Mouse (Mus musculus): ENCODE measurements around the gene Vti1a. TPM values are rescaled to one million over a fixed set of nuclear protein-coding genes. Genes with fewer than 3 reads are reported as not detected.

Gene Vti1a
- polyA plus RNA-seq, 1 experiment: not detected

DNA sequence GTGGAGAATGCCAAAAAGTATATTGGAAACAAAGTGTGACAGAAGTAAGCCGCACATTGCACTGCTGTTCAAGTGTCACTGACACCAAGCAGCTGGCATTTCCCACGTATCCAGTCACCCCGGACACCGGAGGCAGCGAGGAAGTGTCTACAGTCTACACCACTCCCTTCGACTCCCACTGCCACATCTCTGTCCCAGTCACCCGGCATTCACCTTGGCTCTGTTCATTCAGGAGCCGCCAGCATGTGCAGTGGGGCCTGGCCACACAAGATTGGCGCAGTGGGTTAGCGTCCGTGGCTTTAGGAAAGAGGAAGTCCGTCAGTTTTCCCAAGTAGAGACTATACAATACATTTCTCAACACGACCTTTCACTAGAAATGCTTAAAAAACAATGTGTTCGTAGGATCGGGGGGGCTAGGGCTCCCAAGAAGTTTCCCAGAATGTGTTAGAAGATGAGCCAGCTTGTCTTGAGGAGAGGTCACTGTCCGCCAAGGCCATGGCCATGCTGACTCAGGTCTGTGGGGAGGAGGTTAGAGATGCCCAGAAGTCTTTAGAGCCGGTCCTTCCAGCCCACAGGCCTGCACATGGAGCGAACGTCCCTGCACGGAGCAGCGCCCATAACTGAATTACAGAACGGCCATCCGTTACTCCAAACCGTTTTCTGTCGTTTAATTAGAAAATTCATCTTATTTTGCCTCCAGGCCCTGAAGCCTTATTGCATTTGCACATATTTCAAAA lies 261.4 kb downstream of the Vti1a start:
- peak; percentile 2; the same call in 1 of the 2 replicates for TF ChIP-seq CTCF (IDR thresholded peaks at IDR 0.05; ENCODE audit: insufficient read depth, low read depth, low read length)
- TF ChIP-seq POLR2A (IDR thresholded peaks at IDR 0.05; ENCODE audit: insufficient read depth, low read depth, low read length): no peak
- no peak overlapping the region for H3K4me3 ChIP-seq (ENCODE audit: insufficient read depth, low read depth, low read length)
- no peak overlapping the region for H3K27ac ChIP-seq (ENCODE audit: insufficient read depth, low read depth, low read length)
- H3K4me1 ChIP-seq (ENCODE audit: control insufficient read depth, insufficient read depth, low read length): peaks cover 10% of the 10 kb centered on the region
- 89% methylated on average over 25 of the region's 25 CpGs for WGBS

DNA sequence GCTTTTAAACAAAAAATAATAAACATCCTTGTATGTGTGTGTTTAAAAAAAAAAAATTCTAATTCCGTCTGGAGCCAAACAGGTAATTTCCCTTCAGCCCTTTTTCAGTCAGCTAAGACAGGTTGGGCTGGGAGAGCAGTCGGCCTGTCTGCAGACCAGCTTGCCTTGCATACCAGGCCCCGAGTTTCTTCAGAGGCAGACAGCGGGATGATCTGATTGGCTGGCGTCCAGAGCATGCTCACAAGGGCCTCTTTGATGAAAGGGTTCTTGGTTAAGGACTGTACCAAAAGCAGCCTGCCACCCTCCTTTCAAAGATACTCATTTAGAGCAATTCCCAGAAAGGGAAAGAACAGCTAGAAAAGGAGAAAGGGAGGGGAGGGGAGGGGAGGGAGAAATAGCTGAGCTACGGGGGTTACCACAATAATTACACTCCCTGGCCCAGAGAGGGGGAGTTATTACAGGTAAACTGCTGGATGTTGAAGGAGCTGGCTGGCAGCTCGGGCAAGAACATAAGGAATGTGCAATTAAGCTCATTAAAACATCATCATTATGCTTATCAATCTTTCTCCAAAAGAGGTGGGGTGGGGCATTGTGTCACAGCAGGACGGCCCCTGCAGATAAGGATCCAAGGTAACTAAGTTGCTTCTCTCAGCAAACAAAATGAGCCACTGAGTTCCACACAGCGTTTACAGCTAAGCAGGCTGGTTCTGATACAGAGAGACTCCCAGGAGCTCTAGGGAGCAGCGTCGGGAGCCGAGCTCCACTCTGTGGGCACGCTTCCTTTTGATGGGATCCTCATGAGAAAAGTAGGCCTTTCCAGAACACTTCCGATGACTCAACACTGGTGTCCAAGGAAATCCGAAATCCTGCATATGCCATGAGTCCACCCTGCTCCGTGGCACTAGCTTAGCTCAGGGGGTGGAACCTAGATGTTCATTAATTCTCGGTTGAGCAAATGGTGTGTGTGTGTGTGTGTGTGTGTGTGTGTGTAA lies 262.3 kb downstream of the Vti1a start:
- peaks cover 9% of the 10 kb centered on the region for H3K4me1 ChIP-seq (ENCODE audit: control insufficient read depth, insufficient read depth, low read length)
- no peak overlapping the region for H3K27ac ChIP-seq (ENCODE audit: insufficient read depth, low read depth, low read length)
- 34% methylated on average over 17 of the region's 17 CpGs for WGBS
- no peak for TF ChIP-seq CTCF (IDR thresholded peaks at IDR 0.05; ENCODE audit: insufficient read depth, low read depth, low read length)
- TF ChIP-seq POLR2A (IDR thresholded peaks at IDR 0.05; ENCODE audit: insufficient read depth, low read depth, low read length): no peak
- H3K4me3 ChIP-seq (ENCODE audit: insufficient read depth, low read depth, low read length): no peak overlapping the region

DNA sequence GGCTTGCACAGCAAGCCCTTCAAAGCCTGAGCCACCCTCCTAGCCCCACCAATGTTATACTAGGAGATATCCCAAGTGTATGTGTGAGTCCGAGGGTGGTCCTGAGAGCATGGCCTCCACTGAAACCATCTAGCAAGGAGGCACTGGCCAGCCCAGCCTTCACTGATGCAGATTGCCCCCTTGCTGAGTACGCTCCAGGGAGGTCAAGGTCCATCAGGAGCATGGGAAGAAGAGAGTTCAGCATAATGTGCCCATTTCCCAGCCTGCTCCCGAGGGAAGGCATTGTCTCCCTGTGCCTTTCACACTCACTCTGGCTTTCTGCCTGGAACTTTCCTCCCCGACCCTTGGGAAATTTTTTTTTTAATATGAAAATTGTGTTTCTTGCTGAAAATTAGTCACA lies 263.2 kb downstream of the Vti1a start:
- no peak overlapping the region for H3K4me3 ChIP-seq (ENCODE audit: insufficient read depth, low read depth, low read length)
- 89% methylated on average over 4 of the region's 4 CpGs for WGBS
- H3K4me1 ChIP-seq (ENCODE audit: control insufficient read depth, insufficient read depth, low read length): peaks cover 9% of the 10 kb centered on the region
- no peak overlapping the region for H3K27ac ChIP-seq (ENCODE audit: insufficient read depth, low read depth, low read length)
- TF ChIP-seq CTCF (IDR thresholded peaks at IDR 0.05; ENCODE audit: insufficient read depth, low read depth, low read length) (no peak), POLR2A (IDR thresholded peaks at IDR 0.05; ENCODE audit: insufficient read depth, low read depth, low read length) (no peak)

DNA sequence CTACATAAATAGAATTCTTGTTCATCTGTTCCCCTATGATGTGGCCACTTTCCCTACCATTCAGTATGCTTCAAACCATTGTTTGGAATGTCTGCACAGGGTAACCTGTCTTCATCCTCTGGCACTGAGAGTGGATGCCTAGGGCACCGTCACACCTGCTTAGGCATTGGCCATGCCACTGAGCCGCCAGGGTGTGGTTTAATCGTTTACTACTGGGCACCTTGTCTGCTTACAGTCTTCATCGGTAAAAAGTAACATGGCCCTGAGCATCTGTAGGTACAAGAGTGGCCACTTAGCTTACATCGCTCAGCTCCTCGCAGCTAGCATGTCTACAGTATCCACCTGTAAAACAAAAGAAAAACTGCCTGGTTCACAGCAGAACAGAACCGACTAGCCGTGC lies 264.1 kb downstream of the Vti1a start:
- peaks cover 9% of the 10 kb centered on the region for H3K4me1 ChIP-seq (ENCODE audit: control insufficient read depth, insufficient read depth, low read length)
- H3K27ac ChIP-seq (ENCODE audit: insufficient read depth, low read depth, low read length): no peak overlapping the region
- TF ChIP-seq CTCF (IDR thresholded peaks at IDR 0.05; ENCODE audit: insufficient read depth, low read depth, low read length) (no peak), POLR2A (IDR thresholded peaks at IDR 0.05; ENCODE audit: insufficient read depth, low read depth, low read length) (no peak)
- 96% methylated on average over 8 of the region's 8 CpGs for WGBS
- no peak overlapping the region for H3K4me3 ChIP-seq (ENCODE audit: insufficient read depth, low read depth, low read length)

DNA sequence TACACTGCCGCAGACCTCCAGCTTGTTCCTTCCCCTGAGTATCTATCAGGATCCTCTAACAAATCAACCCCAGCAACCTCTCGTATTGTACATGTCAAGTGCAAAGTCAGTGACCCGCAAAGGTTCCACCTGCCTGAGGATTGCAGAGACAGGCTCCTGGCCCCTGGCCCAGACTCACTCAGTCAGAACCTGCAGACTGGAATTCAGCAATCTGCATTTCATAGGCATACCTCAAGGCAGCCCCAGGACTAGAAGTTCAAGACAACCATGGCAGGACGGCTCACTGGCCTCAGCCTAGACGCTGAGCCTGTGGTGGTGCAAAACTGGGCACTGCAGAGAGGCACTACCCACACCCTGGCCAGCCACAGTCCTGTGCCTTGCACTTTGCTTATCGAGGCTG lies 264.6 kb downstream of the Vti1a start:
- peaks cover 9% of the 10 kb centered on the region for H3K4me1 ChIP-seq (ENCODE audit: control insufficient read depth, insufficient read depth, low read length)
- no peak overlapping the region for H3K4me3 ChIP-seq (ENCODE audit: insufficient read depth, low read depth, low read length)
- H3K27ac ChIP-seq (ENCODE audit: insufficient read depth, low read depth, low read length): no peak overlapping the region
- no peak for TF ChIP-seq CTCF (IDR thresholded peaks at IDR 0.05; ENCODE audit: insufficient read depth, low read depth, low read length)
- no peak for TF ChIP-seq POLR2A (IDR thresholded peaks at IDR 0.05; ENCODE audit: insufficient read depth, low read depth, low read length)
- WGBS: 90% methylated on average over 6 of the region's 6 CpGs

DNA sequence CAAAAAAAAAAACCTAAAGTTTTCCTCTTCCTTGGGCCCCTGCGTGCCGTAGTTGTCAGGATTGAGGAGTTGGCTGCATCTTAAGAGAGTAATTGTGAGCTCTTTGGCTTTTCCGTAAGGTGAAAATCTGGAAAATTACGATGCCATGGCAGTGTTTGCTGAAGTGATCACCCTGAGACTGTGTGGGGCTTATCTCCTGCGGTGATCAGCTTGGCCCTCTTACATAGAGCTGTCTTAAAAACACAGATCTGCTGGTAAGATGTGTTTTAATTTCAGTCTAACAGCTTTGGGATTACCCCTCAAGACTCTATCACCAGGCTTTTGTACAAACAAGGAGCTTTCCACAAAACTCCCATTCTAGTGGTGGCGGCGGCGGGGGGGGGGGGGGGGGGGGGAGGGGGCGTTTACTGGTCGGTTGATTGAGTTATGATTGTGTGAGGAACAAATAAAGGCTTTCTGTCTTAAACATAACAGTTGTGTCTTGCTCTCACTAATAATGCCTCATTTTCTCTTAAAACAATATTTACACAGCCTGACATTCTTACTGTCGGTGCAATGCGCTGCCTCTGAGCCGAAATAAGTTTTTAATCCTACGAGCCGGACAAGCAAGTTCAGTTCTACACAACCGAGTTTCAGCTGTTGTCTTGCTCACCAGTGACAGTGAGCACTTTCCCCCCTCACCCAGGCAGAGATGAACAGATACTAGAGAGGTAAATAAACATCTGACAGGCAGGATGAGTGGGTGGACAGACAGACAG lies 267.0 kb downstream of the Vti1a start:
- H3K4me1 ChIP-seq (ENCODE audit: control insufficient read depth, insufficient read depth, low read length): peaks cover 5% of the 10 kb centered on the region
- no peak overlapping the region for H3K27ac ChIP-seq (ENCODE audit: insufficient read depth, low read depth, low read length)
- 50% methylated on average over 16 of the region's 16 CpGs for WGBS
- no peak for TF ChIP-seq CTCF (IDR thresholded peaks at IDR 0.05; ENCODE audit: insufficient read depth, low read depth, low read length)
- TF ChIP-seq POLR2A (IDR thresholded peaks at IDR 0.05; ENCODE audit: insufficient read depth, low read depth, low read length): no peak
- no peak overlapping the region for H3K4me3 ChIP-seq (ENCODE audit: insufficient read depth, low read depth, low read length)

GRCm38 (mm10) chr19:55585270-55586224 lies 269.5 kb downstream of the Vti1a start:
- Histone ChIP-seq H3K4me3 (ENCODE audit: insufficient read depth, low read depth, low read length) (no peak overlapping the region), H3K27ac (ENCODE audit: insufficient read depth, low read depth, low read length) (no peak overlapping the region), H3K4me1 (ENCODE audit: control insufficient read depth, insufficient read depth, low read length) (peaks cover 3% of the 10 kb centered on the region; the same call in 1 of the 2 replicates)
- TF ChIP-seq CTCF (IDR thresholded peaks at IDR 0.05; ENCODE audit: insufficient read depth, low read depth, low read length): no peak
- no peak for TF ChIP-seq POLR2A (IDR thresholded peaks at IDR 0.05; ENCODE audit: insufficient read depth, low read depth, low read length)
- WGBS: 93% methylated on average over 18 of the region's 18 CpGs

Data from olfactory bulb, adult 2 months (tissue).